Mouse (Mus musculus): ENCODE results near the gene Syngr2. TPM values are rescaled to one million over a fixed set of nuclear protein-coding genes. Genes with fewer than 3 reads are reported as not detected.

The Syngr2 gene
- polyA plus RNA-seq, 1 experiment = 120 TPM

DNA sequence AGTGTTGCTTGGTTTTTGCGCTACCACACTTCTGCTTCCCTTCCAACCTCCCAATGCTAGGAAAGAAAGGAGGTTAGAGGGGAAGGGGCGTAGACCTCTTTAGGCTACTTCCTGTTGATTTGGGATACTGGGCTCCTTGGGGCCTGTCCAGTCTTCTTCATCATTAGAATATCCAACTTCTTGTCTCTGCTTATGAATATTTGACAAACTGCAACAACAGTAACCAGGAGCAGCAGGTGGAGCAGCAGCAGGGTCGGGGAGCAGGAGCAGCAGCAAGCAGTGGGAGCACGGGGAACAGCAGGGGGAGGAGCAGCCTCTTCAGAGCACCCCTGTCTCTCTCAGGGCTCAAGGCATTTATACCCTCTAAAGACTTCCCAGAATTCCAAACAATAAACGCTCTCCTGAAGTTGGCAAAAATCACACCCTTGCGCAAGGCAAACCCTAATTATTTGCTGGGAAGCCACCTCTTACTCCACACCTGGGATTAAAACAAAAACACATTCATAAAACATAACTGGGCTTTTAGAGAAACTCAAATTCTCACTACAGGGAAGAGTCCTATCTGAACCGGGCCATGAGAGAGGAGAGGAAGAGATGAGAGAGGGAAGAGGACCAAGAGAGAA lies 38.2 kb downstream of the Syngr2 start:
- 60% methylated on average over 7 of the region's 7 CpGs for WGBS
- Histone ChIP-seq H3K4me3 (replicated peaks; ENCODE audit: control insufficient read depth, low read depth, low read length) (no peak overlapping the region), H3K27ac (ENCODE audit: control insufficient read depth, insufficient read depth, low read depth, low read length, poor library complexity) (peak overlapping the region; percentile 88), H3K4me1 (ENCODE audit: control insufficient read depth, insufficient read depth, low read length) (no peaks in the 10 kb centered on the region; the same call in 1 of the 2 replicates)
- no peak for TF ChIP-seq CTCF (IDR thresholded peaks at IDR 0.05; ENCODE audit: control insufficient read depth, insufficient read depth, low read length)
- TF ChIP-seq POLR2A (IDR thresholded peaks at IDR 0.05; ENCODE audit: borderline replicate concordance, control insufficient read depth, low read depth, low read length) = no peak

DNA sequence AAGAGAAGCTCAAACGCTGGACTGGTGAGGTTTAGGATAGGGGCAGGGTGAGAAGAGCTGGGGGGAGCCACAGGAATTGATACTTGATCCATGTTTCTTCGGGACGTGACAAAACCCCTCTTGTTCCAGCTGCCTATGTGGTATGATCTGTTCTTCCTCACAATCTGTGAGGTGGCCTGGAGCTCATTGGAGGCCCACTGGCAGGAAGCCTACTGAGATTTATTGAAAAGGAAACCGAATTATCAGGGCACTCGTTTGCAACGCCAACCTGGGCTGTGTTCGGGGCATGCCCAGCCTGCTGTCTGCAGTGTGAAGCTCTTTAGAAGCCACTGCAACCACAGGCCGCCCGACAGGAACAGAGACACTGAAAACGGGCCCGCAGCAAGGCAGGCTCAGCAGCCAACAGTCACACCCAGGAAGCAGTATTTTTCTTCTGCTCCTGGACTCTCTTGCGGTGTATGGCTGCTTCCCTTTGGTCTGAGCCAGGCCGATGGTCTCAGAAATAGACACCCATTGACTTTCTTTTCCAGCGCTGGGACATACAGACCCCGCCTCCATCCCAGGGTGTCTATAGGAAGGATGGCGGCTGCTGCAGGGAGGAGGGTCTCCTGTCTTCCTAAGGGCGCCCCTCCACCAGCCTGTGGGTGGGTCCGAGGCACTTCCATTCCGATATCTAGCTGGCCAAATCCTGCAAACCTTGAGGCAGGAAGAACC lies 39.0 kb downstream of the Syngr2 start:
- no peaks in the 10 kb centered on the region; the same call in 1 of the 2 replicates for H3K4me1 ChIP-seq (ENCODE audit: control insufficient read depth, insufficient read depth, low read length)
- peak overlapping the region; percentile 88 for H3K27ac ChIP-seq (ENCODE audit: control insufficient read depth, insufficient read depth, low read depth, low read length, poor library complexity)
- peak overlapping the region; percentile 88 for H3K4me3 ChIP-seq (replicated peaks; ENCODE audit: control insufficient read depth, low read depth, low read length)
- peak; percentile 45; the same call in 1 of the 2 replicates for TF ChIP-seq POLR2A (IDR thresholded peaks at IDR 0.05; ENCODE audit: borderline replicate concordance, control insufficient read depth, low read depth, low read length)
- no peak for TF ChIP-seq CTCF (IDR thresholded peaks at IDR 0.05; ENCODE audit: control insufficient read depth, insufficient read depth, low read length)
- 5% methylated on average over 19 of the region's 19 CpGs for WGBS

DNA sequence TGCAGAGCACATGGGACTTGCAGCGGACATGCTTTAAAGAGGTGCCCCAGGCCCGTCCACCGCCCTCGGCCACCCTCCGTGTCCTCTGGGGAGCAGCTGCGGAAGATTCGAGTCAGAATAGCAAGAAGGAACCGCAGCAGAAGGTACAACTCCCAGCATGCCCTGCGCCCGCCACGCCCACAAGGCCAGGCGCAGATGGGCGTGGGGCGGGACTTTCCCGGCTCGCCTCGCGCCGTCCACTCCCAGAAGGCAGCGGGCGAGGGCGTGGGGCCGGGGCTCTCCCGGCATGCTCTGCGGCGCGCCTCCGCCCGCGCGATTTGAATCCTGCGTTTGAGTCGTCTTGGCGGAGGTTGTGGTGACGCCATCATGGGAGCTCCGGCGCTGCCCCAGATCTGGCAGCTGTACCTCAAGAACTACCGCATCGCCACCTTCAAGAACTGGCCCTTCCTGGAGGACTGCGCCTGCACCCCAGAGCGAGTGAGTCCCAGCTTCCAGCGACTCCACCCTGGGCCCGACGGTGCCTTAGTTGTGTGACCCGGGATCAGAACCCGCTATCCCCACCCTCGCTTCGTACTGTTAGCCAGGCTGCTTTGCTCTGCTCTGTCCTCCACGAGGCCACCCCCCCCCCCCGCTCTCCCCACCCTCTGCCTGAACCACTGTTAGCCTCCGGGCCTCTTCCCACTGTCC lies 39.7 kb downstream of the Syngr2 start, which contains the start of gene Birc5:
Gene Birc5 (plus strand): TSS at position 267 of the 687 bp plus-strand sequence.
- no peaks in the 10 kb centered on the region; the same call in 1 of the 2 replicates for H3K4me1 ChIP-seq (ENCODE audit: control insufficient read depth, insufficient read depth, low read length)
- peak within 1 kb of the TSS; percentile 88 for H3K4me3 ChIP-seq (replicated peaks; ENCODE audit: control insufficient read depth, low read depth, low read length)

DNA sequence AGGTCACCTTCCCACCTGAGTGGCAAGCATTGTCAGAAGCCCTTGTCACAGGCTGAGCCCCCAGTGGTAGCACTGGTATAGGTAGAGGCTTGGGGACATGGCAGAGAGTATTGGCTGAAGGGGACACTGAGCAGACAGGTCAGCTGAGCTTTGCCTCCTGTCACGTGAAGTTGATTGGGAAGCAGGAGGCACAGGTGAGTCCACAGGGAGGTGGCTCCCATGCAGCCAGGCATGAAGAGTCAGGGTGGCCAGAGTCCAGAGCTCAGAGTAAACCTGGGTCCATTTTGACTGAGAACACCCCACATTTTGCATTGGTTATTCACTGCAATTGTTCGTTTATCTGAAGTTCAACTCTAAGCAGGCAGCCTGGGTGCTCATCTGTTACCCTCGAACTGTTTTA lies 43.4 kb downstream of the Syngr2 start:
- WGBS = 90% methylated on average over 3 of the region's 3 CpGs
- H3K27ac ChIP-seq (ENCODE audit: control insufficient read depth, insufficient read depth, low read depth, low read length, poor library complexity) = no peak overlapping the region
- no peak for TF ChIP-seq CTCF (IDR thresholded peaks at IDR 0.05; ENCODE audit: control insufficient read depth, insufficient read depth, low read length)
- no peak for TF ChIP-seq POLR2A (IDR thresholded peaks at IDR 0.05; ENCODE audit: borderline replicate concordance, control insufficient read depth, low read depth, low read length)
- no peak overlapping the region for H3K4me3 ChIP-seq (replicated peaks; ENCODE audit: control insufficient read depth, low read depth, low read length)
- H3K4me1 ChIP-seq (ENCODE audit: control insufficient read depth, insufficient read depth, low read length) = no peaks in the 10 kb centered on the region; the same call in 1 of the 2 replicates

More for the DNA sequence above, 39.7 kb downstream of the Syngr2 start, which contains the start of gene Birc5:
- no peak for TF ChIP-seq CTCF (IDR thresholded peaks at IDR 0.05; ENCODE audit: control insufficient read depth, insufficient read depth, low read length)
- peak; percentile 94 for TF ChIP-seq POLR2A (IDR thresholded peaks at IDR 0.05; ENCODE audit: borderline replicate concordance, control insufficient read depth, low read depth, low read length)
- H3K27ac ChIP-seq (ENCODE audit: control insufficient read depth, insufficient read depth, low read depth, low read length, poor library complexity) = peak within 1 kb of the TSS; percentile 88
- WGBS = under 1% methylated on average over 51 of the region's 51 CpGs

DNA sequence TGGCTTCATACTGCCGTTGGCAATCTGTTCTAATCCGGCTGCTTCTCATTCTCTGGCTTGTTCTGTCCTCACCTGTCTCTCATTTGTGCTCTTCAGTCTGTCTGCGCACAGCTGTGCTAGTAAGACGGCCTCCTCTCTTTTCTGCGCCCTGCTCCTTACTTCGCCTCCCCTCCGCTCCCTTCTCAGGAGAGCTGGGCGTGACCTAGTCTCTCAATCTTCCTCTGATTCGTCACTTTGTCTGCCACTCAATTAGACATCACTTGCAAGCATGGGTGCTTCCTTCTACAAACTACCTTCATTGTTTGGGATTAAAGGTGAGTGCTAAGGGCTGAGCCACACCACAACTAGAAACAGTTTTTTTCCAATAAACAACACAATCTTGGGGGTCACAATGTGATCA lies 44.8 kb downstream of the Syngr2 start:
- TF ChIP-seq CTCF (IDR thresholded peaks at IDR 0.05; ENCODE audit: control insufficient read depth, insufficient read depth, low read length) (no peak), POLR2A (IDR thresholded peaks at IDR 0.05; ENCODE audit: borderline replicate concordance, control insufficient read depth, low read depth, low read length) (no peak)
- Histone ChIP-seq H3K27ac (ENCODE audit: control insufficient read depth, insufficient read depth, low read depth, low read length, poor library complexity) (no peak overlapping the region), H3K4me1 (ENCODE audit: control insufficient read depth, insufficient read depth, low read length) (no peaks in the 10 kb centered on the region), H3K4me3 (replicated peaks; ENCODE audit: control insufficient read depth, low read depth, low read length) (no peak overlapping the region)
- 92% methylated on average over 9 of the region's 9 CpGs for WGBS

DNA sequence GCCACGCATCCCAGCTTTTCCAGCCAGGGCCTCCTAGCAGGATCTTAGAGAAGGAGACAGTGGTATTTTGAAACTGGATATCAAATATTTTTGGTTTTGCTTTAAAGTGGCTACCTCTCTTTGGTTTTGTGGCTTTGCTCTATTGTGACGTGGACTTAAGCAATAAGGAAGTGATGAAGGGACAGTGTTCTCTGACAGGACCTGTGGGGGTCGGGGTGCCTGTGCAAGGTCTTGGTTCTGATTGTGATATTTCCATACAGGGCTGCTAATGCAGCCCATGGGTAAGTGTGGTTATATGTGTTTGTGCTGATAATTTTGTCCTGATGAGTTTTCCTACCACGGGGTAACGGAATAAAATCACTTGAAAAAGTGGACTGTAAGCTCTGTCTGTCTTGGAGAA lies 45.9 kb downstream of the Syngr2 start:
- TF ChIP-seq POLR2A (IDR thresholded peaks at IDR 0.05; ENCODE audit: borderline replicate concordance, control insufficient read depth, low read depth, low read length) = no peak
- TF ChIP-seq CTCF (IDR thresholded peaks at IDR 0.05; ENCODE audit: control insufficient read depth, insufficient read depth, low read length) = no peak
- H3K4me1 ChIP-seq (ENCODE audit: control insufficient read depth, insufficient read depth, low read length) = no peaks in the 10 kb centered on the region
- WGBS = 74% methylated on average over 5 of the region's 5 CpGs
- no peak overlapping the region for H3K4me3 ChIP-seq (replicated peaks; ENCODE audit: control insufficient read depth, low read depth, low read length)
- H3K27ac ChIP-seq (ENCODE audit: control insufficient read depth, insufficient read depth, low read depth, low read length, poor library complexity) = no peak overlapping the region

DNA sequence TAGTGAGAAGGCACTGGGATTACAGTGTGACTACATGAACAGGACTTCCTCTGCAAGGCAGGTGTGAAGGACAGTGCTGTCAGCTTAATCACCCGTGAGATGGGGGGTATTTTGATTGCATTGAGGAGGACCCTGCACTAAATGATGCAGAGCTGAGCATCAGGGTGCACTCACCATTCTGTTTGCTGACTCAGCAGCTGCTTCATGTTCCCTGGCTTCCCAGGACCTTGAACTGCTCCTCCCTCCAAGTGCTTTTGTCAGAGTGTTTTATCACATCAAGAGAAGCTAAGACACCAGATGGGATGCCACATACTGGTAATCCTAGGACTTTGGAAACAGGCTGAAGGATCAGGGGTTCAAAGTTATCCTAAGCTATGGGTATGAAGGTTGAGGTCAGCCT lies 46.5 kb downstream of the Syngr2 start:
- no peaks in the 10 kb centered on the region for H3K4me1 ChIP-seq (ENCODE audit: control insufficient read depth, insufficient read depth, low read length)
- no peak overlapping the region for H3K27ac ChIP-seq (ENCODE audit: control insufficient read depth, insufficient read depth, low read depth, low read length, poor library complexity)
- WGBS = 77% methylated on average over 1 of the region's 1 CpGs
- no peak overlapping the region for H3K4me3 ChIP-seq (replicated peaks; ENCODE audit: control insufficient read depth, low read depth, low read length)
- TF ChIP-seq CTCF (IDR thresholded peaks at IDR 0.05; ENCODE audit: control insufficient read depth, insufficient read depth, low read length) (no peak), POLR2A (IDR thresholded peaks at IDR 0.05; ENCODE audit: borderline replicate concordance, control insufficient read depth, low read depth, low read length) (no peak)

DNA sequence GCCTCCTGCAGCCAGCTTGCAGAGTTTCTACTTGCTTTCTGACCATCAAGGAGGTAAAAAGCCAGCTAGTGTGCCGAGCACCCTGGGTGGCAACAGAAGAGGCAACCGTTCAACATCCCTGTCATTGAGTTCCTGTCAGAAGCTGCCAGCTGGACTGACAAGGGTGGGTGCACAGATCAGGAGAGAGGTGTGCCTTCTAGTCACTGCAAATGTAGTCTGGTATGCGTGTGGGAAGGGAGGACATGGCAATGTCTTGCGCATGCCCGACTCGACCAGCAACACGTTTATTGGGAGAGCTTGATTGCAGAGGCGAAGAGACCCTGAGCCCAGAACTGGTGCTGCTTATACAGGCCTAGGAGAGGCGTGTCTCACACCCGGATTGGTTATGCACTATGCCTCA lies 48.0 kb downstream of the Syngr2 start:
- WGBS = 95% methylated on average over 10 of the region's 10 CpGs
- no peak for TF ChIP-seq CTCF (IDR thresholded peaks at IDR 0.05; ENCODE audit: control insufficient read depth, insufficient read depth, low read length)
- TF ChIP-seq POLR2A (IDR thresholded peaks at IDR 0.05; ENCODE audit: borderline replicate concordance, control insufficient read depth, low read depth, low read length) = no peak

More for the DNA sequence above, 48.0 kb downstream of the Syngr2 start:
- Histone ChIP-seq H3K4me3 (replicated peaks; ENCODE audit: control insufficient read depth, low read depth, low read length) (no peak overlapping the region), H3K4me1 (ENCODE audit: control insufficient read depth, insufficient read depth, low read length) (no peaks in the 10 kb centered on the region), H3K27ac (ENCODE audit: control insufficient read depth, insufficient read depth, low read depth, low read length, poor library complexity) (no peak overlapping the region)
